Mouse (Mus musculus) brain, embryonic 18.5 days (tissue): Measurements from ENCODE around the gene 1700113H08Rik.

Experiments
- DNase-seq: peaks from one replicate; pipeline ENCODE4 v3.0.0-alpha.2; 2012; ENCODE audit warnings: low read depth, low spot score

1700113H08Rik gene

GRCm38 (mm10) chr10:87209466-87209865, 151.6 kb downstream of the 1700113H08Rik start:
- DNase-seq = no peak

GRCm38 (mm10) chr10:87211046-87211445, 153.2 kb downstream of the 1700113H08Rik start:
- no peak for DNase-seq

DNA sequence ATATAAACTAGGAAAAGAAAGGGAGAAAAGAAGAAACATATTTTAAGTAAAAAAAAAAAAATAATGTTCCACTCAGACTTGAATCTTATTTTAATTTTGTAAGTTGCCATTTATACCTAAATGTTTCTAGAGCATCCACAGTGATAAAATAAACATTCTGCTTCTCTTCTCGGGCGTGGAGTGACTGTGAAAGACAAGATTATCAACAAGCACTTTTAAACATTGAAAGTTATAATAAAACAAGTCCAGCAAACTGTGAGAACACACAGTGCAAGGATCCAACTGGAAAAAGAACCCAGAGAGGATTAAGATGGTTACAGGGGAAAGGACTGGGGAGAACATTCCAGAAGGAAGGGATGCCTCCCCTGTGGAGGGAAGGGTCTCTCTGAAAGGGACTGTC, 155.0 kb downstream of the 1700113H08Rik start:
- DNase-seq = no peak

DNA sequence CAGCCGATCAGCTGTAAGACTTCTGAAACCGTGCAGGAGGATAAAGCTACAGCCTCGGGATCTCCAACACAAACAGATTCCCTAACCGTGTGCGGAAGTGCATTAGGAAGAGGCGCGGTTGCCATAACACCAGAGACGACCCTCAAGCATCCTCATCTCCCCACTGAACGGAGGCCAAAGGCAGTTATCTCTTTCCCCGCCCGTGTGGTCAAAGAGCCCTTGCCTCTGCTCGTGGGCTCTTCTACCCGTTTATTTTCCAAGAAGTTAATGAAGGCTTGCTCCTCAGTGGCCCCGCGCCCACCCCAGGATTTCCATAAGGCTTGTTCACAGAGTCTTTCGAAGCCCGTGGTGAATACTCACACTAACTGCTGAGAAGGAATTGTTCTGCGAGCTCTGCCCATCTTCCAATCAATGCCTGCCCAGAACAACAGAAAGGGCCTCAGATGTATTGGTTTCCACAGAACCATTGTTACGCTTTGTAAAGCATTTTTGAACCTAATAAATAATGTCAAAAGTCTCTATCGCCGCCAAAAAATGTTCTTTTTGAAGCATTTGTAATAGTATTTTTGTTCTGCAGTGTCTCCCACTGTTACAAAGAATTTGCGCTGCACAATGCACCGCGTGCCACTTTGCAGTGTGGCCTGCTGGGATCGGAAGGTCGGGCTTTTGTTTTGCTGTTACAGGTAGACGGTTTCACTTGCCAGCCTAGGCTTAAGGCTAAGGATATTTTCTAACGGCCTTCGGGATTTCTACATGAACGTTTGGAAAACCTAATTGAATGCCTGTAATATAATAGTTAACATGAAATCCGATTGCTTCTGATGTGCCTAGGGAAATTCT, 172.4 kb downstream of the 1700113H08Rik start:
- no peak for DNase-seq

- no peak for DNase-seq
Measured at GRCm38 (mm10) chr10:87239332-87240008, 181.6 kb downstream of the 1700113H08Rik start.

DNA sequence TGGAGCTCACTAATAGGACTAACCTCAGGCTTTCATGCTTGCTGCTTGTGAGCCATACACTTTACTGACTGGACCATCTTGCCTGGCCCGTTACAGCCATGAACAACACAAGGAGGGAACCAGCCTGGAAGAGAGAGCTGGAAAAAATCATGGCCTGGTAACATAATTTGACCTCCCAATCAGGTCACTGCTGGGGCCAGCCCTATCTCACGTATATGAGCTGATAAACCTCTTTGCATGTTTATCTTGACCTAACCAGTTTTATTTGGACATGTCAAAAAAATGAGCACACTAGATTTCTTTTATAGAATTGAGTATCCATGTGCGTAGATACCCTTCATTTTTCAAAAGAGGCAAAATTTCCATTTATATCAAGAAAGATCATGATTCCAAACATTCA, 213.9 kb downstream of the 1700113H08Rik start:
- DNase-seq = no peak

DNA sequence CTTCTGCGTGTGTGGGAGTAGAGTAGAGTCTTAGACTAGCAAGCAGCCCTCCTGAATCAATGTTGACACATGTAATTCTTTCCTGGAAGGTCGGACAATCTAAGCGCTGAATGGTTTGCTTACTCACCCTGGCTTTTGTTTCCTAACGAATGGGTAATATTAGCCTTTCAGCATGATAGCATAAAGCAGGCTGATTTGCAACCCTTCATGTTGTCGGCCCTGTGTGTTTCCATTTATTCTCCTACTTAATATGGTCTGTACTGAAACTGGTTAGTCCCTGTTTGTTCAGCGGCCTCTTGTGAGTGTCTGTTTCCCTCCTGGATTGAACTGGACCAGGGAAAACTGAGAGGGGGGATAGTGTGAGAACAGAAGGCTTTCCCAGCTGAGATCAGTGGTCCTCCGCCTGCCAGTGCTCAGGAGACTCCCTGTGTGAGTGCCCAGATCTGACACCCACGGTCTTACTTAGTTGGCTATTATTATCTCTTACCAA, 214.3 kb downstream of the 1700113H08Rik start:
- no peak for DNase-seq

- no peak for DNase-seq
Measured at GRCm38 (mm10) chr10:87275075-87275474, 217.2 kb downstream of the 1700113H08Rik start.
